Mouse (Mus musculus): Measurements from ENCODE around the gene Gm9999.

DNA sequence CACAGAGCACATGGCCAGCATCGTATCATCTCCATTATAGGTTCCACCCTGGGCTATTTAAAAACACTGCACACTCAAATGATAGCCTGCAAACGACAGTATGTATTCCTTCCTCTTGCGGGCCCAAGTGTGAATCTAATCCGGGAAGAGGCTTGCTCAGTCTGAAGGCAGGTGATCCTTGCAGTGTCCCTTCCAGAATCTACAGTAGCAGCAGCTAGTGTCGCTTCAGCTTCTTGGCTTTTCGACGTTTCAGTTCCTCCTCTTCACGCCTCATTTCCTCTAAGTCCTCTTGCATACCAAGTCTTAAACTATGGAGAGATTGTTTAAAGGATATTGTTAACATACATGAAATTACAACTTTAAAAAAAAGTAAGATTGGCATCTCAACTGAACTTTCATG is 9.7 kb downstream of the Gm9999 start:
- TF ChIP-seq CTCF (IDR thresholded peaks at IDR 0.05), result no peak
- TF ChIP-seq POLR2A (IDR thresholded peaks at IDR 0.05; ENCODE audit: insufficient read depth, low read depth, low read length), result no peak
- TF ChIP-seq EP300 (IDR thresholded peaks at IDR 0.05; ENCODE audit: insufficient read depth, low read depth, low read length), result no peak
